Mouse (Mus musculus): ENCODE data around the gene Hdac4. TPM values are rescaled to one million over a fixed set of nuclear protein-coding genes. Genes with fewer than 3 reads are reported as not detected.

The Hdac4 gene
- polyA plus RNA-seq, 1 experiment from 2014 or later: 21.2 TPM

- H3K27ac ChIP-seq (ENCODE audit: low read depth, low read length): no peak overlapping the region
- H3K4me2 ChIP-seq (replicated peaks; ENCODE audit: low read depth, low read length): no peak overlapping the region
- no peak for DNase-seq (ENCODE audit: low spot score)
- no peaks in the 10 kb centered on the region for H3K36me3 ChIP-seq (ENCODE audit: control insufficient read depth, insufficient read depth, low read length)
- H3K9ac ChIP-seq (ENCODE audit: low read depth, low read length): no peak overlapping the region
- H3K4me1 ChIP-seq (replicated peaks; ENCODE audit: control insufficient read depth, insufficient read depth, low read length): no peaks in the 10 kb centered on the region
- ATAC-seq (ENCODE audit: low FRiP score): no peak
- H3K4me3 ChIP-seq (ENCODE audit: low read depth, low read length): no peak overlapping the region
- H3K27me3 ChIP-seq (ENCODE audit: control insufficient read depth, insufficient read depth, low read length): no peaks in the 10 kb centered on the region
- H3K9me3 ChIP-seq (ENCODE audit: control insufficient read depth, low read length): no peaks in the 10 kb centered on the region
These were observed 91.5 kb downstream of the Hdac4 start for GRCm38 (mm10) chr1:92103971-92104370.

- H3K4me3 ChIP-seq (ENCODE audit: low read depth, low read length): no peak overlapping the region
- DNase-seq (ENCODE audit: low spot score): no peak
- no peak for ATAC-seq (ENCODE audit: low FRiP score)
- H3K9ac ChIP-seq (ENCODE audit: low read depth, low read length): no peak overlapping the region
- no peak overlapping the region for H3K4me2 ChIP-seq (replicated peaks; ENCODE audit: low read depth, low read length)
- 80% methylated on average over 3 of the region's 3 CpGs for WGBS
- H3K4me1 ChIP-seq (replicated peaks; ENCODE audit: control insufficient read depth, insufficient read depth, low read length): no peaks in the 10 kb centered on the region
- no peaks in the 10 kb centered on the region for H3K36me3 ChIP-seq (ENCODE audit: control insufficient read depth, insufficient read depth, low read length)
- H3K27me3 ChIP-seq (ENCODE audit: control insufficient read depth, insufficient read depth, low read length): no peaks in the 10 kb centered on the region
- H3K9me3 ChIP-seq (ENCODE audit: control insufficient read depth, low read length): no peaks in the 10 kb centered on the region
- no peak overlapping the region for H3K27ac ChIP-seq (ENCODE audit: low read depth, low read length)
These were observed 92.1 kb downstream of the Hdac4 start for GRCm38 (mm10) chr1:92103377-92103776.

DNA sequence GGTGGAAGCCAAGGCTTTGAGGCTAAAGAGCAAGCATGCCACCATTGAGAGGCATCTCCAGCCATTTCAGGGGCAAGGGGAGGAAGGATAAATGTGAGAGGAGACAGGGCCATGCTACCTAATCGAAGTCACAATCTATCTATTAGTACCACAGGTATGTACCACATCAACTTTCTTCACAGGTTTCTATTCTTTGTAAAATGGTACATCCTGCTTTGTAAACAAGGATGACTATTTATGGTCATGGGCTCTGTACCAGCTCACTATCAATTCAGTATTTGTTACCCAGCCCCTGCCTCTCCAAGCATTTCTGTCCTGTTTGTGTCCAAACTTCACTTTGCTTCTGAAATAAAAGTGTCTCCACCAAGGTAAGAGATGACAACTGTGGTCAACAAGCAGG lies 92.7 kb downstream of the Hdac4 start:
- no peaks in the 10 kb centered on the region for H3K36me3 ChIP-seq (ENCODE audit: control insufficient read depth, insufficient read depth, low read length)
- no peak overlapping the region for H3K4me2 ChIP-seq (replicated peaks; ENCODE audit: low read depth, low read length)
- H3K4me3 ChIP-seq (ENCODE audit: low read depth, low read length): no peak overlapping the region
- no peaks in the 10 kb centered on the region for H3K27me3 ChIP-seq (ENCODE audit: control insufficient read depth, insufficient read depth, low read length)
- WGBS: 100% methylated on average over 1 of the region's 1 CpGs
- H3K27ac ChIP-seq (ENCODE audit: low read depth, low read length): no peak overlapping the region
- H3K9me3 ChIP-seq (ENCODE audit: control insufficient read depth, low read length): no peaks in the 10 kb centered on the region
- no peak for DNase-seq (ENCODE audit: low spot score)
- no peaks in the 10 kb centered on the region for H3K4me1 ChIP-seq (replicated peaks; ENCODE audit: control insufficient read depth, insufficient read depth, low read length)
- H3K9ac ChIP-seq (ENCODE audit: low read depth, low read length): no peak overlapping the region
- no peak for ATAC-seq (ENCODE audit: low FRiP score)

- no peaks in the 10 kb centered on the region for H3K27me3 ChIP-seq (ENCODE audit: control insufficient read depth, insufficient read depth, low read length)
- no peaks in the 10 kb centered on the region for H3K36me3 ChIP-seq (ENCODE audit: control insufficient read depth, insufficient read depth, low read length)
- no peak for ATAC-seq (ENCODE audit: low FRiP score)
- no peak overlapping the region for H3K4me3 ChIP-seq (ENCODE audit: low read depth, low read length)
- H3K9ac ChIP-seq (ENCODE audit: low read depth, low read length): no peak overlapping the region
- H3K9me3 ChIP-seq (ENCODE audit: control insufficient read depth, low read length): no peaks in the 10 kb centered on the region
- H3K4me1 ChIP-seq (replicated peaks; ENCODE audit: control insufficient read depth, insufficient read depth, low read length): no peaks in the 10 kb centered on the region
- H3K27ac ChIP-seq (ENCODE audit: low read depth, low read length): no peak overlapping the region
- DNase-seq (ENCODE audit: low spot score): no peak
- no peak overlapping the region for H3K4me2 ChIP-seq (replicated peaks; ENCODE audit: low read depth, low read length)
- 80% methylated on average over 4 of the region's 4 CpGs for WGBS
These were observed 95.1 kb downstream of the Hdac4 start for GRCm38 (mm10) chr1:92100371-92100891.

- H3K36me3 ChIP-seq (ENCODE audit: control insufficient read depth, insufficient read depth, low read length): no peaks in the 10 kb centered on the region
- H3K27ac ChIP-seq (ENCODE audit: low read depth, low read length): no peak overlapping the region
- H3K4me3 ChIP-seq (ENCODE audit: low read depth, low read length): no peak overlapping the region
- H3K4me1 ChIP-seq (replicated peaks; ENCODE audit: control insufficient read depth, insufficient read depth, low read length): no peaks in the 10 kb centered on the region
- DNase-seq (ENCODE audit: low spot score): no peak
- no peaks in the 10 kb centered on the region for H3K9me3 ChIP-seq (ENCODE audit: control insufficient read depth, low read length)
- 90% methylated on average over 4 of the region's 4 CpGs for WGBS
- H3K9ac ChIP-seq (ENCODE audit: low read depth, low read length): no peak overlapping the region
- no peak overlapping the region for H3K4me2 ChIP-seq (replicated peaks; ENCODE audit: low read depth, low read length)
- ATAC-seq (ENCODE audit: low FRiP score): no peak
- no peaks in the 10 kb centered on the region for H3K27me3 ChIP-seq (ENCODE audit: control insufficient read depth, insufficient read depth, low read length)
These were observed 95.5 kb downstream of the Hdac4 start for GRCm38 (mm10) chr1:92099964-92100363.

GRCm38 (mm10) chr1:92099502-92099901 lies 96.0 kb downstream of the Hdac4 start:
- DNase-seq (ENCODE audit: low spot score): no peak
- no peak for ATAC-seq (ENCODE audit: low FRiP score)
- no peak overlapping the region for H3K4me3 ChIP-seq (ENCODE audit: low read depth, low read length)
- no peaks in the 10 kb centered on the region for H3K9me3 ChIP-seq (ENCODE audit: control insufficient read depth, low read length)
- H3K36me3 ChIP-seq (ENCODE audit: control insufficient read depth, insufficient read depth, low read length): no peaks in the 10 kb centered on the region
- no peaks in the 10 kb centered on the region for H3K27me3 ChIP-seq (ENCODE audit: control insufficient read depth, insufficient read depth, low read length)
- no peaks in the 10 kb centered on the region for H3K4me1 ChIP-seq (replicated peaks; ENCODE audit: control insufficient read depth, insufficient read depth, low read length)
- no peak overlapping the region for H3K4me2 ChIP-seq (replicated peaks; ENCODE audit: low read depth, low read length)
- H3K9ac ChIP-seq (ENCODE audit: low read depth, low read length): no peak overlapping the region
- 66% methylated on average over 4 of the region's 4 CpGs for WGBS
- no peak overlapping the region for H3K27ac ChIP-seq (ENCODE audit: low read depth, low read length)

DNA sequence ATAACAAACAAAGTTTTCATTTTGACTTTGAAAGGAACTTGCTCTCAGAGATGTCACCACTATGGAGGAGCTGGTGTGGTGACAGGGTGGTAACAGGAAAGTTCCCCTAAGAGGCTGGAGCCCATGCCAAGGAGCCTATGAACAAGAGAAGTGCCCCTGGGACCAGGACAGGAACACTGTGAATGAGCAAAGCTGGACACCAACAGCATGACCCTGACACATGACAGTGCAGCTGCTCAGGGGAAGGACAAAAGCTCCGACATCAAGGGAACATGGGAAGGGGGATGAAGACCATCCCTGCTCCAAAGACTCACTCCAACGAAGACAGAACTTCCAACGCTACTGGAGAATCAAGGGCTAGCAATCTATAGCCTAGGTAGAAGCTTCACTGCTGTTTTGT lies 97.0 kb downstream of the Hdac4 start:
- H3K9me3 ChIP-seq (ENCODE audit: control insufficient read depth, low read length): no peaks in the 10 kb centered on the region
- H3K4me2 ChIP-seq (replicated peaks; ENCODE audit: low read depth, low read length): no peak overlapping the region
- H3K9ac ChIP-seq (ENCODE audit: low read depth, low read length): no peak overlapping the region
- H3K4me3 ChIP-seq (ENCODE audit: low read depth, low read length): no peak overlapping the region
- H3K4me1 ChIP-seq (replicated peaks; ENCODE audit: control insufficient read depth, insufficient read depth, low read length): no peaks in the 10 kb centered on the region
- H3K27ac ChIP-seq (ENCODE audit: low read depth, low read length): no peak overlapping the region
- ATAC-seq (ENCODE audit: low FRiP score): no peak
- H3K36me3 ChIP-seq (ENCODE audit: control insufficient read depth, insufficient read depth, low read length): no peaks in the 10 kb centered on the region
- WGBS: 77% methylated on average over 3 of the region's 3 CpGs
- DNase-seq (ENCODE audit: low spot score): no peak
- H3K27me3 ChIP-seq (ENCODE audit: control insufficient read depth, insufficient read depth, low read length): no peaks in the 10 kb centered on the region

- 80% methylated on average over 3 of the region's 3 CpGs for WGBS
- ATAC-seq (ENCODE audit: low FRiP score) (no peak), DNase-seq (ENCODE audit: low spot score) (no peak)
- Histone ChIP-seq H3K36me3 (ENCODE audit: control insufficient read depth, insufficient read depth, low read length) (no peaks in the 10 kb centered on the region), H3K4me2 (replicated peaks; ENCODE audit: low read depth, low read length) (no peak overlapping the region), H3K9ac (ENCODE audit: low read depth, low read length) (no peak overlapping the region), H3K4me1 (replicated peaks; ENCODE audit: control insufficient read depth, insufficient read depth, low read length) (no peaks in the 10 kb centered on the region), H3K27me3 (ENCODE audit: control insufficient read depth, insufficient read depth, low read length) (no peaks in the 10 kb centered on the region), H3K27ac (ENCODE audit: low read depth, low read length) (no peak overlapping the region), H3K9me3 (ENCODE audit: control insufficient read depth, low read length) (no peaks in the 10 kb centered on the region), H3K4me3 (ENCODE audit: low read depth, low read length) (no peak overlapping the region)
These were observed 98.4 kb downstream of the Hdac4 start for GRCm38 (mm10) chr1:92096991-92097525.

DNA sequence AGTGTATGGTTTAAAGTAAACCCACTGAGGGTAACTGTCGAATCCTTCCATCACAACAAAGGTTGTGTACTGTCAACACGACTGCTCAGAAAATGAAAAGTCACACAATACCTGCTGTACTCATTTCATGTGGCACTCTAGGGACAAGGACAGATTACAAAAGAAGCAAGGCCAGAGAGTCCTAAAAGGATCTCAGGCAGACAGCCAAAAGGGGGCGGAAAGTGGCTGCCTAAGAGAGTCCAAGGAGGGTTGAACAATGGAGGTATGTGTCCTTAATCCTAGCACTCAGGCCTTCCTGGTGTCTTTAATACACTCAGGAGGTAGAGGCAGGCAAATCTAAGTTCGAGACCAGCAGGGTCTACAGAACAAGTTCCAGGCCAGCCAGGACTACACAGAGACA lies 103.2 kb downstream of the Hdac4 start:
- H3K27me3 ChIP-seq (ENCODE audit: control insufficient read depth, insufficient read depth, low read length): no peaks in the 10 kb centered on the region
- WGBS: 89% methylated on average over 4 of the region's 4 CpGs
- ATAC-seq (ENCODE audit: low FRiP score): no peak
- no peak for DNase-seq (ENCODE audit: low spot score)
- no peaks in the 10 kb centered on the region for H3K9me3 ChIP-seq (ENCODE audit: control insufficient read depth, low read length)
- no peak overlapping the region for H3K27ac ChIP-seq (ENCODE audit: low read depth, low read length)
- H3K4me3 ChIP-seq (ENCODE audit: low read depth, low read length): no peak overlapping the region
- H3K4me2 ChIP-seq (replicated peaks; ENCODE audit: low read depth, low read length): no peak overlapping the region
- H3K36me3 ChIP-seq (ENCODE audit: control insufficient read depth, insufficient read depth, low read length): no peaks in the 10 kb centered on the region
- no peak overlapping the region for H3K9ac ChIP-seq (ENCODE audit: low read depth, low read length)
- H3K4me1 ChIP-seq (replicated peaks; ENCODE audit: control insufficient read depth, insufficient read depth, low read length): no peaks in the 10 kb centered on the region

Measured in hindbrain, embryonic 11.5 days (tissue).